Mouse (Mus musculus) midbrain, embryonic 11.5 days (tissue): ENCODE measurements around the gene Zfp606. TPM values are rescaled to one million over a fixed set of nuclear protein-coding genes. Genes with fewer than 3 reads are reported as not detected.

Source experiments
- polyA plus RNA-seq: library from polyadenylated mRNA; unstranded; fragments of >200 nt; fragmentation: Nextera tagmentation; extraction: Ambion mirVana; gene quantifications from 2 replicates; pipeline ENCODE4 v1.2.1, GENCODE M21; 2014

The Zfp606 gene
- polyA plus RNA-seq, 1 experiment from 2014 or later = 51.1 TPM

Other genes starting within 250 kb of the Zfp606 start
- not detected in 2 replicates for gene Vmn1r81, start 210.0 kb upstream of the Zfp606 start, polyA plus RNA-seq
- gene Vmn1r82, start 177.9 kb upstream of the Zfp606 start, polyA plus RNA-seq = not detected in 2 replicates
- not detected in 2 replicates for gene Vmn1r83, start 148.8 kb upstream of the Zfp606 start, polyA plus RNA-seq
- gene Vmn1r84, start 109.0 kb upstream of the Zfp606 start, polyA plus RNA-seq = not detected in 2 replicates
- 3.9 and 4.2 TPM in 2 replicates for gene Zfp551, start 55.5 kb upstream of the Zfp606 start, polyA plus RNA-seq
- not detected in 2 replicates for gene 2900092C05Rik, start 34.2 kb downstream of the Zfp606 start, polyA plus RNA-seq
- not detected in 2 replicates for gene Vmn2r53, start 130.5 kb downstream of the Zfp606 start, polyA plus RNA-seq
- gene Vmn2r54, start 162.0 kb downstream of the Zfp606 start, polyA plus RNA-seq = 0.05 TPM in 1 of 2 replicates, not detected in the other
- gene Vmn2r55, start 206.7 kb downstream of the Zfp606 start, polyA plus RNA-seq = not detected in 2 replicates